Mouse (Mus musculus) granulocyte monocyte progenitor cell, adult 5-6 weeks (primary cell): ENCODE measurements around the gene Zfhx3. TPM values are rescaled to one million over a fixed set of nuclear protein-coding genes. Genes with fewer than 3 reads are reported as not detected.

Experiments used
- ATAC-seq: replicated peaks from 2 replicates; pipeline ENCODE4 v1.8.0; 2016; ENCODE audit warnings: mild to moderate bottlenecking, moderate TSS enrichment, inconsistent platforms; ENCODE audit not compliant: poor library complexity, severe bottlenecking
- total RNA-seq, 2 experiments: library from RNA; stranded (forward) in 1 of 2; stranded (reverse) in 1 of 2; fragments of 200-712, 200-1000 nt in 1 of 2; fragments of >200 nt in 1 of 2; fragmentation: Nextera tagmentation in 1 of 2; gene quantifications; 2 replicates each; pipeline ENCODE4 v1.2.3; 2014 to 2017

Zfhx3 gene
- total RNA-seq, 2 experiments from 2014 or later: 0.31 to 0.41 TPM

DNA sequence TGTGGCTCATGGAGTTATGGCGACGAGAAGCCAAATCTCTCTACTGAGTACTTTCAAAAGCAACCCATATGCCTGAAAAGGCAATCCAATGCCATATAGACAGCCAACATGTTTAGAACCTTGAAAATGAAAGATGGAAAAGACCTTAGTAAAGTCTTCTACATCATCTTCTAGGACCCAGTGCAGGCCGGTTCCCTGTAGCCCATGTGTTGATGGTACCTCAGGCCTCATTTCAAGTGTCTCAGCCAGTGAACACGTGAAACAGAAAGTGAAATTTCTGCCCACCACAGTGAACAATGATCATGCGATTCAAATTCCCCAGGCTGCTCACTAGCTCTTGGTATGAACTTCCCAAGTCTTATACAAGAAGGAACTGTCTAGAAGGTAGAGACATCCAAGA, 637.9 kb downstream of the Zfhx3 start:
- no peak for ATAC-seq

DNA sequence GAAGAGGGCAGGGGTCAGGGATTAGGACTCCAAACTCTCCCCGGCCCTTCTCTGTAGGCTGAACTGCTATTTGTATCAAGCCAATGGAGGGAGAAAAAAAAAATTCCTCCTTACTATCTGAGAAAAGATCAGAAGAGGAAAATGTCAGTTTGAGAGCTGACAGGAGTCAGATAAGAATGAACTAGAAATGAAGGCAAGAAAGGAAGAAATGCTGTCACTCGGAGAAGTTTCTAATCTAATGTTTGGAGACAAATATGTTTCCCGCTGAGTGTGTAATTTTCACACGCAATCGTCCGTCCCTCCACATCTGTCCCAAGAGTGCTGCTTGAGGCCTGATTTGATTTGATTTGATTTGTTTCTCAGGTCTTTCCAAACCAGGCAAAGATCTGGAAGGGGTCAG, 639.1 kb downstream of the Zfhx3 start:
- ATAC-seq: no peak

DNA sequence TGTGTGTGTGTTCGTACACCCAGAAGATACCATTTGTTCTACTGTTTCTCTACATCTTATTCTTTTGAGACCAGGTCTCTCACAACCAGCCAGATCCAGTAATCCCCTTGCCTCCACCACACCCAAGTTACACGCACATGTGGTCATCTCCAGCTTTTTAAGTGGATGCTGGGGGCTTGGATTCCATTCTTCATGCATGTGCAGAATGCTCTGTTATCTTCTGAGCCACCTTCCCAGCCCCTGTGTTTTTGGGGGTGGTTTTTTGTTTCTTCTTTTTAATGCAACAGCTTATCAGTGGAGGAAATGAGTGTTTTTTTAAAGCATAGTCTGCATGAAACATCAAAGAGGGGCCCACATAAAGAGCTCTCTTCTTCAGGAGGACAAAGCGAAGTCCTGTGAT, 639.8 kb downstream of the Zfhx3 start:
- ATAC-seq: no peak

DNA sequence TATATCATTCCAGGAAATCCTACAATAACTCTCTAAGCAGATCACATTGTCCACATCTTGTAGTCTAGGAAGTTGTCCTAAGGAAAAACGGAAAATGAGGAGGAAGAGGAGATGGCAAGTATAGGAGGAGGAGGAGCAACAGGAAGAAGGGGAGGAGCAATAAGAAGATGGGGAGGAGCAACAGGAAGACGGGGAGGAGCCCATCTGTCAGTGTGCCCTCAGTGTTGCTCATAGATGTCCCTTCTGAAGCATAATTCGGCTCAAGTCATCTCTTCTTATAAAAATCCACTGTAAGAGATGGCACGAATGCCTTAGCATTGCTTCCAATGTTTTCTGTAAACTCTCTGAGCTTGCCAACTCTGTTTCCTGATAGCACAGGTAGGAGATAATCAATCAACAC, 640.8 kb downstream of the Zfhx3 start:
- no peak for ATAC-seq

DNA sequence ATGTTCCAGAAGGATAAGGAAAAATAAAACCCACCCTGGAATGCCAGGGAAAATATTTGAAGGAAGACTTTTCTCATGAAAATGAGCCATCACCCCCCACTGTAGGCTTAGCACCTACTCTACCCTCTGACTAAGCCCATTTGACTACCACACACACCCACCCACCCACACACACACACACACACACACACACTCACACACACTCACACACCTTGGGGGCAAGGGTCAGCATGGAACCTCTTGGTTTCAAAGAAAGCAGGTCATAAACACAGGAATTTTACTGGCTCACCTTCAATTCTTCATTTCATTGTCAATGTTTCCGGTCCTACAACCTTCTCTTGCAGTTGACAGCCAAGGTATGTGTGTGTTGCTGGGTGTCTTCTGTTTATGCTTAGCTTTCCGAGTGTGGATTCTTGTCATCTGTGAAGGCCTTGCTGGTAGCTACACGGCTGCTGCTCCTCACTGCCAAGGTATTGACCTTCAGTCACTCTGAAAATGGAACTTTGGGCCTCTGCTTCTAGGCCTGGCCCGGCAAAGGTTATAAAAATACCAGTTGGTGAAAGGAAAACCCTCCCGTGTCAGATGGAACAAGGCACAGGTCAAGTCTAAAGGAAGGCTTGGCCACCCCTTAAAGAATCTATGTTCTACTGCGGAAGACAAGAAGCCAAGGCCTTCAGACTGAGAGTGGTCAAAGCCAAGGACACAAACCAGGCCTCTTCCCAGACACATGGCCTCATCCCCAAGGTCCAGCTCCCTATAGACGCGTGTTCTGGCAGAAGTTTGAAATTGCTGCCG, 641.6 kb downstream of the Zfhx3 start:
- no peak for ATAC-seq

DNA sequence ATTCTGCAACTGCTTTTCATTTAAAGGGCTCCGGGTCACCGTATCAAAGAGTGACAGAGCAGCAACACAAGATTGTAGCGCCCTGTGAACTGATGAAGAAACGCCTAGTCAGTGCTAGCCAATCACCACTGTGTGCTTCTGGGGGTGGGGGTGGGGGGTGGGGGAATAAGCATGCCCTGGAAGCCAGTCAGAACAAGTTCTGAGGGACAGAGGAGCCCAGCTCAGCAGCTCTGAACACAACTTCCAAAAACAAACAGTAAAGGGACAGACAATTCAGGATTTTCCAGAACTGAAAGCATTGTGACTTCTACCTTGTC, 642.2 kb downstream of the Zfhx3 start:
- ATAC-seq: no peak

DNA sequence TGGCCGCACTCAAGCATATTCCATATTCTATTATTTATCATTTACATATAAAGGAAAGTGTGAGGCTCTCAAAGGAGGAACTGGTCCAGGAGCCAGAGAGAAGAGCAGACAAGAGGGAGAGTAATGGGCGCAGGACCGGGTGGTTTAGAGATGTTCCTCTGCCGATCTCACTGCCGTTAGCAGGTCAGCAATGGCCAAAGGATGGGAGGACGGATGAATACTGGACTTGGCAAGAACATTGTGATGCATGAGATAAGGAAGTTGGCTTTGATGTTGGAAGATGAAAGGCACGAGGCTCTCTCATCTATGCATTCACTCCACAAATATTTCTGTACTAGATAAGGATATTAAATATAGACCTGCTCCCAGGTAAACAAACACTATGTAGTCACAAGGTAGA, 648.6 kb downstream of the Zfhx3 start:
- no peak for ATAC-seq

DNA sequence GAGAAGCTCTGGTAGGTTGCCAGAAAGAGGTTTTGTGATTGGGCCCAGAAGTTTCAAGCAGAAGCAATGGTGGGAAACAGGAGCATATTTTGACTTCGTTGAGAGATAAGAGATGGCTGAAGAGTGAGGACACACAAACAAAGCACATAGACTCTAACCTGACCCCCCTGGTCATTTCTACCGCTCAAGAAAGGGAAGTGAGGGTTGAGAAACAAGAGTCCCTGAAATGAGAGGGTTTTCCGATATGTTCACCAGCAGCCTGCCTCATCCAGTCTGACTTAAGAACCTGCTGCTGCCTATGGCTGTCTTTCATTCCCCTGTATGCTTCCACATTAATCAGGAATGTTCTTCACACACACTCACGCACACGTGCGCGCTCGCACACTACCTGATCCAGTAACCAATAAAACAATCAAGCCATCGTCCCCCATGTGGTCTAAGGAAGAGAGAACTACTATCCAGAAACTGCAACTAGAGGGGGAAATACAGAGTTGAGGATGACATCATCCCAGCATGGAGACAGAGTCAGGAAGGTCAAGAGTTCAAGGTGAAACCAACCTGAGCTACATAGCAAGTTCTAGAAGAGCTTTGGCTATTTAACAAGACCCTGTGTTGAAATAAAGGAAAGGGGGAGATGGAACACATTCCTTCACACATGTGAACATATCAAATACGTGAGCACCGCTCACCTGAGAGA, 649.7 kb downstream of the Zfhx3 start:
- peak; percentile 78 for ATAC-seq

DNA sequence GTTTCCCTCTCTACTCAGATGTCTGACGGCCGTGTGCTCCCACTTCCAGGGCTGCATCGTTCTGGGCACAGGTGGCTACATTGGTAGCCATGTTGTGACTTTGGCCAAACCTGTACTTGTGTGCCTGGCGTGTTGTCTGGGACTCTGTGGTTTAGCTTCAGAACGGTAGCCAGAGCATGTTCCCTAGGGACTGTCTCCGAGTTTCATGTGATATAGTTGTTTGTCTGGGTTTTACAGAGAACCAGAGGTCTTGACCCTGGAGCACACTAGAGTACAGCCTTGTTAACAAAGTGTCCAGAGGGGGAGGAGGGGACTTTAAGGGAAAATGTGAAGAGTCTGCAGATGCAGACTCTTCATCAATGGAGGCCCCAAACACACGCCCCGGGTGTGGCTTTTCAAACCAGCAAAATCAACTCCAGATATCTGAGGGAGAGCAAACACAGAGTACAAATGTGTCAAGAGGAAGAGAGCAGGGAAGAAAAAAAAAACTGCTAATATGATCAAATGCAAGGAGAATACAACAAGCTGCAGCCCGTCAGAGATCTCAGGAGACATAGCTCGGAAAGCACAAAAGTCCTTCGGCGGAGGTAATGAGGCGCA, 650.6 kb downstream of the Zfhx3 start:
- ATAC-seq: no peak

DNA sequence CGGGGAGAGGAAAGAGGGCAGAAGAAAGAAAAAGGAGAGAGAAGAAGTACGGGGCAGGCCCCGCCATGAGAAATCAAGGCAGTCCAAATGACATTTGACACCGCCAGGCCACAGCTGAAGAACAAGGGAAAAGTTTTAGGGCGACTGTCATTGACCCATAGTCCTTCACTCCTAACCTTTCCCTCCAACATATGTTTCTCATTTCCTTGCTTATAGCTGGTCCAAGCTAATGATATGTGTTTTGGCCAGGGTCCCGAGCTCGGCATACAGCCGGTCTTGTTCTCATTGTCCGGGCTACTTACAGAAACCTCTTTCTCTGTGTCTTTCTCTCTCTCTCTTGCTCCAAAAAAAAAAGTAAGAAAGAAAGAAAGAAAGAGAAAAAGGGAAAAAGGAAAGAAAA, 651.4 kb downstream of the Zfhx3 start:
- no peak for ATAC-seq

DNA sequence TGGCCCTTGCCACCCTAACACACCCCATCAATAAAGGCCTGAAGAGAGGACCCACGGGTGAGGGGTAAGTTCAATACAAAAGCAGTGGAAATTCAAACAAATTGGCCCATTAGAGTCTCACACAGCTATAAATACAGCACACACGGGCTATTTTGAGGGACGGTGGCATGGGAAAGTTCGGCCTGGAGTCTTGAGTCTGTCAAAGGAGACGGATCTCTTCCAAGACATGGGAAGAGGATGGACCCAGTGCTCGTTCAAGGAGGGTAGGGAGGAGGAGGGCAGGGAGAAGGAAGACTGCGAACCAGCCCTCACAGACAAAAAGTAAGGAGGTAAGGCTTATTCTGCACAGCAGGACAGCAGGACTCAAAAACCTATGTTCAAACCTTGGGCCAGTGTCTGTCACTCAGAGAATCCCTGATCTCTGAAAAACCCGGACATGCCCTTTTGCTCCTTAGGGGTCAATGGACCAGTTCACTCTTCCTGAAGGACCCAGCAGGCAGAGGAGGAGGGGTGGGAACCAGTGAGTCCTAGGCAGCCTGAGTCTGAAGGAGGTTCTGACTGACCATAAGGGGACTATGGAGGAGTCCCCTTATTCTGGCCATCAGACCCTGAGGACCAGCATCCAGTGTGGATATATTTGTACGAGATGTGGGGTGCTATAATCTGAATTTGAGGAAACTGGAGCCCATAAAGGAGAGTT, 652.1 kb downstream of the Zfhx3 start:
- ATAC-seq: no peak

DNA sequence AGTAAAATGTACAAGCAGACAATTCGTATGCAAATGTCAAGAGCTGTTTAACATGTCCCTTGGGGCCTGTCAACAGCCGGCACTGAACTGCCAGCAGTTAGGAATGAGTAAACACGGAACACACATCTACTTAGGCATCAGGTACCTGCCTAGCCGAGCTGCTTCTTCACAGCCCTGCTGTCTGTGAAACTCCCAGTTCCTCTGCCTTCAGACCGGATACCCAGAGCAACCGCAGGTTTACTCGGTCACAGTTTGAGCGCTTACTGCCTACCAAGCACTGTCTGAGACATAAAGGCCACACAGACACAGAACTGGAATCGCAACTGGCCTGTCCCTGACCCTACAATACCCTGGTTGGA, 652.6 kb downstream of the Zfhx3 start:
- peak; percentile 63 for ATAC-seq

DNA sequence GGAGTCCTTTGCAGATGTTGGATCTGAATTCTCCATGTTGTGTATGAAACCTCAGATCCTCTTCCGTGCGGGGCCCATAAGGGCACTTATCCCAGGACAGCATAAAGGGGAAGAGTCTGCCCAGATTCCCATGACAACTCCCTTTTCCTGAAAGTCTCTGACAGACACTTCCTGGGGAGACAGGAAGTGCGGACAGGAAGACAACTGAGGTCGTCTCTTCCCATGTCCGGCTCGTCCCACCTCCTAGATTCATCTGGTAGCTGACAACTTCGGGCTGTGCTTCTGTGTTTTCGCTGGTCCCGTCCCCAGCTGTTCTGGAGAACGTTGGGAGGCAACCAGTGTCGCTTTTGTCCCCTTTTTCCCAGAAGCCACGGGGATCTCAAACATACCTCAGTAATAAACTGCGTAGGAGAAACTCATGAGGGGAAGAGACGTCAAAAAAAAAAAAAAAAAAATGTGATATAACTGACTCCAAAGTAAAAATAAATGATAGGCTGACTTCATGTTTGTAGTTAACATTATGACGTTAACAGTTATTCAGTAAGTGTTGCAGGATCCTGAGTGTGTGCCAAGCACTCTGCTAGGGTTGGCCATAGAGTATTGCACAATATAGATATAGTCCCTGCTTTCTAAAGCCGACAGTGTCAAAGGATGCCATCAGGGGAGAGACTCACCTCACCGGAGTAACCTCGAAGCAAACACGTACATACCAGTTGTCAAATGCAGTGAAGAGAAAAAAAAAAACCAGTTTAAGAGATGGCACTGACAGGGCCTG, 653.5 kb downstream of the Zfhx3 start:
- peak; percentile 33 for ATAC-seq

DNA sequence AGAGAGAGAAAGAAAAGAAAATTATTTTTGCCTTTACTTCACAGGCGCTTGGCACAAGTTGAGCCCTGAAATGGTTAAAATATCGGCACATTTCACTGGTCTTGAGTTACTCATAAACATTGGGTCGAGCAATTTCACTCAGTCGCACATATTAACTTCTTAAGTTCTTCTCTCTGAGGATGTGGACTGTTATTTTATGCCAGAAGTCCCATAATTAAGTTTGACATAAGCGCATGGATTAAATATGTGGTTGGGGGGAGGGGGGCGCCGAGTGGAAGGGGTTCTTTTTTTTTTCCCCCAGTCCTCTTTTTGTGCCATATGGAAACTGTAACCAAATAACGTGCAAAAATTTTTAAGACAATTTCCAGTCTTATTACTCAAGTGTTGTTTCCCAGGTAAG, 656.6 kb downstream of the Zfhx3 start:
- ATAC-seq: no peak

DNA sequence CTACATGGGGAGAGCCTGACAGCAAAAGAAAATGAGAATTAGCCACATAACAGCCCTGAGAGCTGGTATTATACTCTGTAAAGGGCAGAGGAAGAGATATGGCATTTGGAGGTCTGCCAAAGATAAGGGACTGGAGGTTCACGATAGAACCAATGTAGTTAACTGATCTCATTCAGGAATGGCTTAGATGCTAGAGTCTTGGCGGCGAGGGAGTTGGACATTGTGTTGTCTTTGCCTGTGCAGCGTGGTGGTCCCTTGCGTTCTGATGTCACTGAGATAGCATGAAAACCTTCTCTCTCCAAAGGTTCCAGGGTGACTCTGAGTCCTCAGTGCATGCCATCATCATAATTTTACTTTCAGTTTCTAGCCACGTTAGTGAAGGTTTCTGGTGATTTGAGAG, 657.1 kb downstream of the Zfhx3 start:
- peak; percentile 20; the same call in 1 of the 2 replicates for ATAC-seq

DNA sequence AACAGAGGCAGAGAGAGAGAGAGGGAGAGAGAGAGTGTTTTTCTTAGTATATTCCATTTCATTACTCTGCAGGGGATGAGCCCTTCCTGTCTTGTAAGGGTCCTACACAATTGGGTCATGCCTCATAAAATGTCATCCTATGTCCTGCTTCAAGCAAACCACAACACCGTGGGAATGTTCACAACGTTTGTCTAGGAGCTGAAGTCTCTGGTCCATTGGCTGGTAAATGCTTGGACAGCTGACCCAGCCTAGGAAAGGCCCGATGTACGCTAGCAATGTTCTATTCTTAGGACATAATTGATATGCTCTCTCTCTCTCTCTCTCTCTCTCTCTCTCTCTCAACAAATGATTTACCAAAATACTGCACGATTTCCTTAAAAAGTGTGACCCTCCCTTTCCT, 666.2 kb downstream of the Zfhx3 start:
- no peak for ATAC-seq

DNA sequence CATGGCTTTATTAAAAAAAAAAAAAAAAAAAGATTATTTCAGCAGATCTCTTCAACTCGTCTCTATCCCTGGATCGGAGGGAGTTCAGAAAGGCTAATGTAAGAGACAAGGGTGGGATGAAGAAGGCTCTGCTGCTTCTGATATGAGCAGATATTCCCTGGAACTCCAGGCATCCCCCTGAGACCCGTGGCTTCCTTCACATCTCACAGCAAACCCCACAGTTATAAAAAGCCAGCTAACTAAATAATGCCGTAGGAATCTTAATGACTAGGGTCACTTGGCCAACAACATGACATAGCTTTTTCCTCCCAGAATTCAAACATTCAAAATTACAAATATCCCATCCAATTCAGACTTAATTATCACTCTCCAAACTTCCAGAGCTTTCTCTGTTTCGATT, 666.7 kb downstream of the Zfhx3 start:
- ATAC-seq: no peak

DNA sequence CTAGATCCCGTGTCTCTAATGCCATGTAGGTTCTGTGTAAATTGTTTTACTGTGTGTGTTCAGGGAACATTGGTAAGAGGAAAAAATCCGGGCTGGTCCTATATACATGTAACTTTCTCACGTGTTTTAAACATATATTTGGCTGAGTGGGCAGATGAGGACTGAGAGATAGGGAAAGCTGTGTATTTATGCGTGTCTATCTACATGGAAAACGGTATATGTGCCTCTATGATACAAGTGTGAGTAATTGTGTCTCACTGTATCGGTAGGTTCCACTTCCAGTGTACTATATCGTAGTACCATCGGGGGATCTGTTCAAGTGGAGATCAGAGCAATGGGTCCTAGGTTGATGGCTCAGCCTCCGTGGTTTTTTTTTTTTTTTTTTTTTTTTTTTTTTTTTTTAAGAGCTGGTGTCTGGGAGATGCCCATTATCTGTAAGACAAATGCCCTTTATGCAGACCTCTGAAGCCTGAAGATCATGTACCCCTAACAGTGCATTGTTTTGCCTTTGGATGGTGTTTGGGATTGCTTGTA, 668.8 kb downstream of the Zfhx3 start:
- no peak for ATAC-seq

DNA sequence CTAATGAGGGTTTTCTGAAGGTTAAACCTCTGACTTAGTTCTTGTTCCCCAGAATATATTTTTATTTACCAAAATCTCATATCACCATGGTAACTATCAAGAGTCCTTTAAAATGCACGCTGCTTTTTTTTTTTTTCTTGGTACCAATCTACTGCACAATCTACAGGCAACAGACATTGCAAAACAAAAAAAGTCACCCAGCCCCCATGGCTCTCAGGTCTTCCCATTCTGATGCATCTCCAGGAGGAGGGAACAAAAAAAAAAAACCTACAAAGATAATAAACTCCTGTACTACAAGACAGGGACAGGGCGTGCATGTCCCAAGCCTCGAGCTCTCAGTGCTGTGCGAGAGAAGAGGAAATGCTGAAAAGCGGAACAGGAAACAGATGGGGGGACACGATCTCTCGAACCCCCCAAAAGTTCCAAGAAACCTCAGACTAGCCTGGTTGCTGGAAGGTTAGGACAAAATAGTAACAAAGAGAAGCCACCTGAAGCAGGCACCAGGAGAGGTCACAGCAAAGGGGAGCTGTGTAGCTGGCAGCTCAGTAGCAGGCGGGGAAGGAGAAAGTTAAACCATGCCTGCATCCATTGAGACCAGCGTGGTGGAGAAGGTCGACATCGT, 669.5 kb downstream of the Zfhx3 start:
- peak; percentile 95 for ATAC-seq

DNA sequence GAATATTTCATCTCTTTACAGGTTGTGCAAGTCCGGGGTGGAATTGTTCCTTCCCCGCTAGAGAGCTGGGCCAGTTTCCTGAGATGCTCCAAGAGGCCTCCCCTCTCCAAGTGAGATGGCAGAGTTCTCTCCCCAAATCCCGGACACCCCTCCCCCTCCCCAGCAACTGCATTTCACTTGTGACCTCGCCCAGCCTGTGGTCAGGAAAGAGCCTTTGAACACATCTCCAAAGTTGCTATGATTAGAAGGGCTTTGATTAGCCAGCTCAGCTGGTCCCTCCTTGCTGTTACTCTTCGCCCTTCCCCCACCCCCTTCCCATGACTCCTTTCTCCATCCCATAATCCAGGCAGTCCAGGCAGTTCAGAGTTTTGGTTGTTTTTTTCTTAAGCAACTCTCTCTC, 670.4 kb downstream of the Zfhx3 start:
- ATAC-seq: no peak
